Mouse (Mus musculus): Measurements from ENCODE around the gene Tifa. TPM values are rescaled to one million over a fixed set of nuclear protein-coding genes. Genes with fewer than 3 reads are reported as not detected.
A peak's percentile ranks its signal among the peaks of the same experiment; 100 is the strongest.

Tifa gene
- total RNA-seq, 2 experiments from 2014 or later, result 3.9 to 5.1 TPM

GRCm38 (mm10) chr3:127826503-127826902 lies 36.9 kb downstream of the Tifa start:
- no peak for DNase-seq

GRCm38 (mm10) chr3:127827123-127827522 lies 37.5 kb downstream of the Tifa start:
- DNase-seq, result no peak

DNA sequence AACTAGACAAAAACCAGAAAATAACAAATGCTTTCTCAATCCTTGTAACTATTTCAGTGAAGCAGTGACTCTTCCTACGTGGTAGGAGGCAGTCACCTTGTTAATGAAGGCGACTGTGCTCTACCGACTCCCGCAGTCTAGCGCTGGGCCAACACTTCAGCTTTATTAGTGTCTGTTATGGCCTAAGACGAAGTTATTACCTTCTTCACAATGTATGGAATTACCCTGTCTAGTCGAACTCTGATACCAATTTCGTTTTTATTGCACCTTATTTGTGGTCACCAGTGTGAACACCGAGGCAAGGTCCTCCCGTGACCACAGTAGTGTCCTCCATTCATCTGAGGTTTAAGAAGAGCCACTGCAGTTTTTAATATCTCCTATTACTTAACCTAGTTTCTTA lies 40.6 kb downstream of the Tifa start:
- no peak for DNase-seq

- no peak for DNase-seq
These were observed 41.5 kb downstream of the Tifa start for GRCm38 (mm10) chr3:127831079-127831478.

DNA sequence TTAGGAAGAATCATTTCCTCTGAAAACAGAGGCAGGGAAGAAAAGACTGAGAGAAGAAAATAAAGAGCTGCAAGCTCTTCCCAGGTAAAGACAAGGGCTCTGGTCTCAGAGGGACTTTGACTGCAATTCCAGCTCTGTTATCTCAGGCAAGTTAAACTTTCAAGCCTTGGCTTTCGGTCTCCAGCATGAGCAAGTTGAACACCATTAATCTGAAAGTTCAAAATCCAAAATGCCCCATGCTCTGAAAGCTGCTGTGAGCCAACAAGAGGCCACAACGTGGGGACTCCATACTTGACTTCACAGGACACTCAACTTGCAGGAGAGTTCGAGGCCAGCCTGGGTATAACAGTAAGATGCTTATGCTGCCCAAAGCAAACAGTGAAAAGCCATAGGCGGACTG lies 44.4 kb downstream of the Tifa start:
- no peak for DNase-seq

GRCm38 (mm10) chr3:127835594-127835993 lies 46.0 kb downstream of the Tifa start:
- no peak for DNase-seq

GRCm38 (mm10) chr3:127836798-127837153 lies 47.2 kb downstream of the Tifa start:
- no peak for DNase-seq

GRCm38 (mm10) chr3:127837154-127837865 lies 47.7 kb downstream of the Tifa start, which contains the start of gene Ap1ar:
Gene Ap1ar, minus strand, starts transcription at chr3:127837523.
- DNase-seq, result peak; percentile 98

DNA sequence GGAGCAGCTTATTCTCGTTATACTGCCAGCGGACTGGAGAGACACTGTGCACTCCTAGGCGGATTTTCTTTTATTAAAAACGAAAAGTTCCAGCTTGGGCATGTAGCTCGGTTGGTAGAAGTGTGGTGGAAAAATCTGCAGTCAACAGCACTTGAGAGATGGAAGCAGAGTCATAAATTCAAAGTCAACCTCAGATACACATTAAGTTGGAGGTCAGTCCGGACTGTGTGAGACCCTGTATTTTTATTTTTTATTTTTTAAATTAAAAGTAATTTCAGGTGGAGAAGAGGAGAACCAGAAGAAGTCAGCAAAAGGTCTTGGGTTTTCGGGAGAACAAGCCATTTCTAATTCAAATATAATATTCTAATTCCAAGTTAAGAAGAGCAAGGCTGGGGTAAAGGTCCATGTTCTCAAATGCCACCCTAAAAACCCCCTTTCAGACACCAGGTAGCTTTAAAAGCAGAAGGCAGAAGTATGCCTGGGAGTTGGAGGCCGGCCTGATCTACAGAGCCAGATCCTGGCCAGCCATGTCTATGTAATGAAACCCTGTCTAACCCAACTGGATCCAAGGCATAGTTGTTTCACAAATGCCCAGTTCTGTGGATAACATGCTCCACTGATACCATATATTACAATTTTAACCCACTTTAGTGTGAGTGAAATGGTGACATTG lies 48.5 kb downstream of the Tifa start:
- no peak for DNase-seq

GRCm38 (mm10) chr3:127841926-127842325 lies 52.3 kb downstream of the Tifa start:
- DNase-seq, result no peak

DNA sequence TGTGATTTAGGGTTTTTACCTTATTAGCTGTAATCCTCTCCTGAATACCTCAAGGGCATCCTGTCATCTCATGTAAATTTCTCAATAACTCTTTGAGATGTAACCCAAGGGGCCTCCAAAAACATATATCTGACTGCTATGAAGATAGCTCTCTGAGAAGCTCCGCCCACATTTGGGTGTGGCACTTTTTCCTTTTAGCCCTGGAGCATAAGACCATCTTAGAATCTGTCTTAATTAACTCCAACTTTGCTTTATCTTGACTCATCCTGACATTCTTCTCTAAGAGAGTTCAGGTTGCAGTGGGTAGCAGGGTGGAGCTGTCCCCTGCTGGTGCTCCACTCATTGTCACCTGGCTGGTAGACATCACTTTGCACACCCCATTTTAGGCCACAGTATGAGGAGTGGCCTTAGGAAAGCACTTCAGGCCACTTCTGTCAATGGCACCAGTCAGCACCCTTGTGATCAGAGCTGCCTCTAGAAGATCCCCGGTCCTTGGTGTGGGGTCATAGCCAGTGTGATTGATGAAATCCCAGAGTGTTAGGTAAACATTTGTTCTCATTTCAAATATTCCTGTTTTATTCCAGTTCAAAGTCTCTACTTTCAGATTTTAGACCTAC lies 53.8 kb downstream of the Tifa start:
- DNase-seq, result no peak

DNA sequence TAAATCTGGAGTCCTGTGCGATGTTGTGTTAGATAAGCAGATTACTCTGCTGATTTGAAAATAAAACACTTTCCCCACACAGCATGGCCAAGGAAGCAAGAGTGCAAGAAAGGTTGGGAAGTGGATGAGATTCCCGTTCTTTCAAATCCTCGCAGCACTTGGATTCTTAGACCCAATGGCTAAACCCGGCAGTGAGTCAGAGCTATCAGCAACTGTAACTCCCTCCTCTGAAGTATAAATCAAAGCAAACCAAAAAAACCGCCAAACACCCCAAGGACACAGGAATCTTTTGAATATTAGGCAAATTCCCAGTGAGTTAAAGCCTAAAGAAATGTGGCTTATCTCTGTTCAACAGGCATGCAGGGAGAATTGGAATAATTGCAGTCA lies 54.3 kb downstream of the Tifa start:
- peak; percentile 27 for DNase-seq

DNA sequence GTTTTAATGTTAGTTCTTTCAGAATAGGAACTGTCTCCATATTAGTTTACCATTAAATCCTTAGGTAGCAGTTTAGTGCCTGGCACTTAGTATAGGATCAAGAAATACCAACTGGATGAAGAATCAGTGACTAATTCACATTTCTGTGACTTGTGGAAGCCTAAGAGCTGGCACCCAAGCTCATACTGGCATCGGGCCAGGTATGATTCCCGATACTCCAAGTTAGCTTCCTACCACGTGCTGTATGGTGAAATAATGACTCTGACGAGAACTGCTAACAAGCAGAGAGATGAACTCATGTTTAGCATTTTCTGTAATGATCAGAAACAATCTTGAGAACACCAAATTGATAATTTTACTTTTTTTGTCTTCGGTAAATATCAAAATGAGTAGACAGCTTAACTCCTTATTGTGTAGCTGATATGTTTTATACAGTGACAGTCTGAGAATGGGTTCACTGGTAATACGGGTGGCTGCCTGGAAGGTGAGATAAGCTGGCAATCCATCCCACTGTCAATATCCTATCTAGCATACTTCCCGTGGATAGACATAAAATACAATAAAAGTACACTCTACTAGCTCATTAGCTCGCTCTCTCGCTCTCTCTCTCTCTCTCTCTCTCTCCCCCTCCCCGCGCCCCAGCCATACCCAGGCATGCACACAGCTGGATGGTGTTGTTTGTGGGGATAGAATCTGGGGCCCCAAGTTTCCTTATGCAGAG lies 58.6 kb downstream of the Tifa start:
- peak; percentile 65 for DNase-seq

DNA sequence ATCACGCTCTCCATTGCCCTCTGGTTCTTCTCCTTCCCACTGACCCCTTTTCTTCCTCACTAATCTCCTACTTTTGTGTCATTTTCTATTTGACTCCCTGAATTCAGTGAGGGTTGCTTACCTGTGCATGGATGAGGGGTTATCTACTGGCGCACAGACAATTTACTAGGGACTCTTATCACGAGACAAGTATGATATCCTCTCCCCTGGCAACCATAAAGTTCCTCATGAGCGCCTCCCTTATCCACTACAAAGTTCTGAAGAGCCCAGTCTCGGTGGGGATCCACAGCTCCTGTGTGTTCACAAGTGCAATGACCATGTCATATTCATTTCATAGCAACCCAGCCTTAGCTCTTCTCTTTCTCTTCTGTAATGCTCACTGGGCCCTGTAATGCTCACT lies 60.3 kb downstream of the Tifa start:
- DNase-seq, result no peak

DNA sequence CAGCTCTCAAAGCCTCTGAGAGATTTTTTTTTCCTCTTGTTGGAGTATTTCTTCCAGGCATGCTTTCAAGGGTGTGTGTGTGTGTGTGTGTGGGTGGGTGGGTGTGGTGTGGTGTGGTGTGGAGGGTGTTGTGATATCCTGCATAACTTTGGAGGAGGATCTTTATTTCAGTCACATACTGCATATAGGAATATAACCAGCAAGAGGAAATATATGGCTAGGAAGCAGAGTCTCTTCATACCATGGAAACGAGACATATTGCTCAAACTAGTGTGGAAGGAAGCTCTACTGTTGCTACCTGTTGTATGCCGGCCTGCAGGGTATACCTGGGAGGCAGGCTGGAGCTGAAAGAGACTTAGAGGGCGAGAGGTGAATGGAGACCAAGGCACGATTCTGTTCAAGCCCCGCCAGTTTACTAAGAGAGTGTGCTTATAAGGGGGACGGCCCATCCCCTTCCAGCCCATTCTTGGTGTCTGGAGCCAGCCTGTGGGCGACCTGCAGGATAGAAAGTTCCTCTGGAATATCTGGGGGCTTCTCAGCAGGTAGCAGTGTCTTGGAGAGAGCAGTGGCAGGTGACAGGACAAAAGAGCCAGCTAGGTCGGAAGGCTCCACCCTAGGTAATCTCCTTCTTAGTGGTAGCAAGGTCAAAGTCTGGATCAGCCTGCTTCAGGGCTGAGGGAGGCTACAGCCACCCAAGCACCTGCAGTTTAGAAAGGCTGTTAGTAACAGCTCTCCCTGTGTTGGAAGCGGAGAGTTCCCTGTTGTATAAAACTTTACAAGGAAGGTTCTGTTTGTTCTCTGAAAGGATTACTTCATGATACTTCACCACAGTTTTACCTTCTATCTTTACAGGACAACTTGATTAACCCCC lies 61.4 kb downstream of the Tifa start:
- DNase-seq, result no peak

DNA sequence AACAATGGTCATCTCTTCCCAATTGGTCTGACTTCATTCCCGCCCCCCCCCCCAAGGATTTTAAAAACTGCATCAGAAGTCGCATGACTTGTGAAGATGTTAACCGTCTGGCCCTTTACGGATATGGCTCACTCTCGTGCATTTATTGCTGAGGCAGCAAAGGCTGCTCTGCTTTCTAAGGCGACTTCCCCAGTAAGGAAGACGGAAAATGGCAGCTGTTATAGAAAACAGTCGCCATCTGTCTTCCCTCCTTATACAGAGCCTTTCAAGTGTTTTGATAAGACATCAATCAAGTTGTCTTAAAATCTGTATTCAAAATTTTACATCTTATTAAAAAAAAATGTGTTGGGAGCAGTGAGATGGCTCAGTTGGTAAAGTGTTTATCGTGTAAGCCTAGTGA lies 63.1 kb downstream of the Tifa start:
- DNase-seq, result no peak

DNA sequence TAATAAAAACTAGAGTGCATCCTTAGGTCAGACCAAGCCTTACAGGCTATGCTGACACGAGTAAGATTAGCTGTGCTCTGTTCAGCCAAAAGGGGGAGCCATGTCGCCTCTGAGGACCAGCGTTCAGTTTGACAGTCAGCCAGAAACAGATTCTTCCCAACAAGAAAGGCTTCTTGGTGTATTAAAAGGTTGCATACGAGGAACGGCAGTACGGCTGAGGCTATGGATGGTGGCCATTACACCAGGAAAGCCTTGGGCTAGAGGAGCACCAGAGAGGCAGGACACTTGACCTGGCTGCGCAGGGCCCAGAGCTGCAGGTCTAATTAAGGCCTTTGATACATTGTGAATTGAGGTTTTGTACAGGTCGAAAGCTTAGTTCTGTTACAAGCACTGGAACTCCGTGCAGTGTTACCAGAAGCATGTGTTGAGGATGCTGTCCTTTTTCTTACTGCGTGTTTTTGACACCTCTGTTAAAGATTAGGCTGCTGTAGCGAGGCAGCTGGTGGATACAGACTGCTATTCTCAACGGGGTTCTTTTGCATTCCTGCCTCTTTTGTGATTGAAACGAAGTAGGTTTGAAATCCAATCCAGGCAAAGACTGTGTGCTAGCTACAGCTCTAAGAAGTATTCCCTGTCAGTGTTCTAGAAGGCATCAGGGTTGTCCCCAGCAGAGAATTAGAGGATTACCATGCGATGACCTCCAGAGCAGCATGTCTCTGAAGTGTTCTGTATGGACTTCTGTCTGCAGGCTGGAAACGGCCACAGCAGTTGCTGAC lies 64.0 kb downstream of the Tifa start:
- DNase-seq, result peak; percentile 82

- no peak for DNase-seq
These were observed 71.7 kb downstream of the Tifa start for GRCm38 (mm10) chr3:127861340-127861739.

DNA sequence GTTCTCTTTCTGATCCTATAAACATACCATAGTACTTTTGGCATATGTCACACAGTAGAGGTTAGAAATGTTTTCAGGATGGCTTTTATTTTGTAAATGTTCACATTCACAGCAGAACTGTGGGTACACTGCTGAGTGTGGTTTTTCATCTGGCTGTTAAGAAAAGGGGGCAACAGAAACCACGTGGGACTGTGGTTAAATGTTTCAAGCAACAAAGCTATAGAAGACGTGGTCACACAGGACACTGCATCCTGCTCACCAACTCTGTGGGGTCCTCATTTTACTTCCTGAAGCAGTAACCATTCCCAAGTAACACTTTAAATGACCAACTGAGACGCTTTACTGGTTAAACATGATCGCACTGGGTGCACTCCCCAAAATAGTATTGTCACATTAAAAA lies 72.9 kb downstream of the Tifa start:
- DNase-seq, result no peak

GRCm38 (mm10) chr3:127863571-127863970 lies 74.0 kb downstream of the Tifa start:
- no peak for DNase-seq

- no peak for DNase-seq
These were observed 74.6 kb downstream of the Tifa start for GRCm38 (mm10) chr3:127864242-127864641.

Data from adrenal gland, postnatal 10 days (tissue).